Mouse (Mus musculus) A20 (cell line): Measurements from ENCODE around the gene Zscan10.
"Not testable (repeated sequence)": the region's sequence is repeated elsewhere in the genome, so short reads cannot be mapped to it uniquely, and the experiment has no call there.

Experiments used
- DNase-seq: peaks from one replicate; pipeline ENCODE4 v3.0.0-alpha.2; 2011; ENCODE audit warnings: low read depth, low spot score

The Zscan10 gene

DNA sequence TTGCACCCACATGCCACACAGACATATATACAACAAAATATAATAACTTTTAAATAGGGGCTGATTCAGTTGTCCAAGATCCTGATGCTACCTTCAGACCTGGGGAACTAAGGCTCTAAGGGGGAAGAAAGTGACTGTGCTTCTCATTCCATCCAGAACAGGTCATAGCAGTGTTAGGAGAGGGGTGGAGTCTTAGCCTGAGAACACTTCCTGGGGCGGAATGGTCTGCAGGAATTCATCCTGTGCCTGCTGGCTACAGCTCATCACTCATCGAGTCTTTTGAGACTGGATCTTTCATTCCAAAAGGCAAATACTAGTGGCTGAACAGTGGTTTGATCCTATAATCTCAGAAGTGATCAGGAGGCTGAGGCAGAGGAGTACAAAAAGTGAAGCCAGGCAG, 13.4 kb upstream of the Zscan10 start:
- DNase-seq, result no peak

GRCm38 (mm10) chr17:23592208-23592925, 8.3 kb upstream of the Zscan10 start:
- DNase-seq, result peak; percentile 94

- DNase-seq, result no peak
Observed at GRCm38 (mm10) chr17:23592926-23593300, 7.7 kb upstream of the Zscan10 start.

DNA sequence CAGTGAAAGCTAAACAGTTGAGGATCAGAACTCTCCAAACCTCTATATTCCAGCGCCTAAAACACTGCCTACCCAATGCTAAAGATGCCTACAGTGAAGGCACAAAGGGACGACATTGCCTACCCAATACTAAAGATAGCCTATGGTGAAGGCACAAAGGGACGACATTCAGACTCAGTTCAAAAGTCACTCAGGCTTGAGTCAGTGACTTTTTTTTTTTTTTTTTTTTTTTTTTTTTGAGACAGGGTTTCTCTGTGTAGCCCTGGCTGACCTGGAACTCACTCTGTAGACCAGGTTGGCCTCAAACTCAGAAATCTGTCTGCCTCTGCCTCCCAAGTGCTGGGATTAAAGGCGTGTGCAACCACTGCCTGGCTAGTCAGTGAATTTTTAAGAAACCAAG, 5.5 kb upstream of the Zscan10 start:
- not testable (repeated sequence) for DNase-seq

DNA sequence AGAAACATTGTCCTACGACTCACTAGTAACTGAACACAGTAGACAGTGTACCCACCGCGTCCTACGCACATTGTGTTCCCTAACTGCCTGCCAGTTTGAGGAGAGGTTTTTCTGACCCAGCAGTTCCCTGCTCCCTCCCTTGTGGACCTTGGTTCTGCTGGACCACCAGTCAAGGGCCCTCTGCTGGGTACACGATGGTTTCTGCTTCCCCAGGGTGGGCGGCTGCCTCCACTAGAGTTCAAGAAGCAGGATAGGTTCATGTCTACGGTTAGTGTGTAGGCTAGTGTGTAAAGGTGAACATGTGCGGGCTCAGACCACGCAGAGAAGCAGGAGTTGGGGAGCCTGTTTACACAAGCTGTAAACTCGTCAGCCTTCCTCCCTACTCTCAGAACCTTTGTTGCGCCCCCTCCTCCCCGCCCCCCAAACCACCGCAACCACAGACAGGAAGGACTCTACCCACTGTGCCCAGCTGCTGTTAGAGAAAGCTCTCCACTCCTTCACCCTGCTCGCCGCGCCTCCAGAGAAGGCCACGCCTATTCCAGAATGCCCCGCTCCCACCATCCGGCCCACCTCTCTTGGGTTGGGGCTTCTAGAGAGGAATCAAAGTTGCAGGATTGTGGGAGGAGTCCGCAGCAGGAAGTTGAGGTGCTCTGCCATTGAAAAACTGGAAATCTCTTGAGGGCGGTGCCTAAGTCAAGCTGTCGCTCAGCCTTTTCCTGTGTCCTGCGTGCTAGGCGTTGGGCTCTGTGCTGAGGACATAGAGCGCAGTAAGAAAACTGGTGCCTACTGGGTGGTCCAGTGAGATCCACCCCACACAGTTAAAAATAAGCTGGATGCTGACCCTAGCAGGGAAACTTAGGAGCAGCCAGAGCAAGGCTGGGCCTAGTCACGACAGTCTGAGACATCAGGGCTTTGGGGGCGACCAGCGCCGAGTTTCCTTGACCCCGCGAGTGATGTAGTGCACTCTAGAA, 1.8 kb upstream of the Zscan10 start, which contains the start of gene Zfp13:
Zfp13 (minus strand) TSS at position 906 of the 971 bp plus-strand sequence.
- DNase-seq, result peak; percentile 94

GRCm38 (mm10) chr17:23599605-23600063, 1.0 kb upstream of the Zscan10 start:
- DNase-seq, result peak; percentile 89

DNA sequence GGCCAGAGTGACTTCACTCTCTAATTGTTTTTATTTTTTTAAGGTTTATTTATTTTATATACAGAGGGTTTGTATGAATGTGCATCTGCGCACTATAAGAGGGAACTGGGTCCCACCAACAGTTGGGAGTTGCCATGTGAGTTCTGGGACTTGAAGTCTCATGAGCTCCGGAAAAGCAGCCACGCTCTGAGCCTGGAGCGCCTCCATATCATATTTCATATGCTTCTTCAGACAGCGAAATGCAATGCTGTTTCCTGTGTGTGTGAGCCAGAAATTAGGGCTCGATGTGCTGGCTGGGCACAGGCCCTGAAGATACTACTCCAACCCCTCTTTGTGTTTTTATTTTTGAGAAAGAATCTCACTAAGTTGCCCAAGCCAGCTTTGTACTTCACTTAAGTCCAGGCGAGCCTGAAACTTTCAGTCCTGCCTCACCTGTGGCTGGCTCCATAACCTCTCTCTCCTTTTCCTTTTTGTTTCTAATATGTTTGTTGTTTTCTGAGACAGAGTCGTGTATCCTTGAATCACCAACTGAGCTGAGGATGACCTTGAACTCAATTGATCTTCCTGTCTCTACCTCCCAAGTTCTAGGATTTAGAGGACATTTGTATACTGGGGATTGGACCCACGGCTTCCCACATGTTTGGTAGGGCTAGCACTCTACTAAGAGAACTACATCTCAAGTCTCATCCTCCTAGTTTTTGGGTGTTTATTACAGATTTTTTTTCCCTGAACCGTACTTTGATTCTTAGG, 1.4 kb downstream of the Zscan10 start:
- DNase-seq, result no peak

- DNase-seq, result no peak
Observed at GRCm38 (mm10) chr17:23603077-23603476, 2.4 kb downstream of the Zscan10 start.

GRCm38 (mm10) chr17:23603542-23603941, 2.9 kb downstream of the Zscan10 start:
- peak; percentile 70 for DNase-seq

- DNase-seq, result peak; percentile 23
Observed at GRCm38 (mm10) chr17:23604394-23604793, 3.7 kb downstream of the Zscan10 start.

- DNase-seq, result no peak
Observed at GRCm38 (mm10) chr17:23605220-23605619, 4.6 kb downstream of the Zscan10 start.

- no peak for DNase-seq
Observed at GRCm38 (mm10) chr17:23609612-23610011, 9.0 kb downstream of the Zscan10 start.

GRCm38 (mm10) chr17:23610361-23610800, 9.7 kb downstream of the Zscan10 start:
- DNase-seq, result peak; percentile 96

DNA sequence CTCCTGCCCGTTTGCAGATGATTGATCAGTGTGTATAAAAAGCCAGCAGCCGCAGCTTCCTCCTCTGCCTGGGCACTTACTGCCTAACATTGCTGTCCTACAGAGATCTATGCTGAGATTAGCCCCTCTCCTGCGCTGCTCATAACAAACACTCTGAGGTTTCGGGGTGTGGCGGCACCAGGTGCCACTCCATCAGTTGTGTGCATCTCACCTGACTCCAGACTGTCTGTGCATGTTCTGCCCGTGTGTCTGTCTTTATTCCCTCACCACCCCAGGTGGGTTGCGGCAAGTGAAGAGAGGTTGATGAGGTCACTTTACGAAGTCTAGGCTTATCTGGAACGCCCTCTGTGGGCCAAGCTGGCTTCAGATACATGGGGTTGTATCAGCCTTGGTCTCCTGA, 16.4 kb downstream of the Zscan10 start:
- peak; percentile 63 for DNase-seq

DNA sequence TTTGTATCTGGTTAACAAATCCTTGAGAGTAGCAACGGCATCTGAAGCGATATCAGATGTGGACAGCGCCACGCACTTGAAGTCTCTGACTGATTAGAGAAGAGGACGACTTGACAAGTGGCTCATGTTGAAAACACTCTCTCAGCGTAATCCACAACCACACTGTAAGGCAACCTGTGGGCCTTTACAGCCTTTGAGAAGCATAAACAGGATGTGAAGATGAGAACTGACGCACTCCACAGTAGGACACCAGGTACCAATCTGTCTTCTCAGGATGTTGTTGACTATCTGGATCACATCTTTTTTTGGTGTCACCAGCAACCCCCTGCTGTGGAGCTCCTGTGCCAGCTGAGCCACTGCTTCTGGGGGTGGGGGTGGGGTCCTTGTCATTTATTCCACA, 19.7 kb downstream of the Zscan10 start:
- DNase-seq, result no peak

DNA sequence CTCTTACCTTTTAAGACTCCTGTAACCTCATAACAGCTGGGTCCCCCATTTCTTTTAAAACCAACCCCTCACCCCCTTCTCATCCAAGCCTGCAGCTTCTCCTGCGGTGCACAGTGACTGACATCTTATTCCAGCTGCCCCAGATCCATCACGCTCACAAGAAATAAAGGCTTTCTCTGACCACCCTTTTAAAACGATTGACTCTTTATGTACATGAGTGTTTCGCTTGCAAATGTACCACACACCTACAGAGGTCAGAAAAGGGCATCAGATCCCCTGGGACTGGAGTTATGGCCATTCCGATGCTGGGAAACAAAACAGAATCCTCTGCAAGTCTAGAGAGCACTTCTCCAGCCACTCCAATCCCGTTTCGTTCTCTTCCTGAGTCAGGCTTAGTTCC, 27.2 kb downstream of the Zscan10 start:
- no peak for DNase-seq

DNA sequence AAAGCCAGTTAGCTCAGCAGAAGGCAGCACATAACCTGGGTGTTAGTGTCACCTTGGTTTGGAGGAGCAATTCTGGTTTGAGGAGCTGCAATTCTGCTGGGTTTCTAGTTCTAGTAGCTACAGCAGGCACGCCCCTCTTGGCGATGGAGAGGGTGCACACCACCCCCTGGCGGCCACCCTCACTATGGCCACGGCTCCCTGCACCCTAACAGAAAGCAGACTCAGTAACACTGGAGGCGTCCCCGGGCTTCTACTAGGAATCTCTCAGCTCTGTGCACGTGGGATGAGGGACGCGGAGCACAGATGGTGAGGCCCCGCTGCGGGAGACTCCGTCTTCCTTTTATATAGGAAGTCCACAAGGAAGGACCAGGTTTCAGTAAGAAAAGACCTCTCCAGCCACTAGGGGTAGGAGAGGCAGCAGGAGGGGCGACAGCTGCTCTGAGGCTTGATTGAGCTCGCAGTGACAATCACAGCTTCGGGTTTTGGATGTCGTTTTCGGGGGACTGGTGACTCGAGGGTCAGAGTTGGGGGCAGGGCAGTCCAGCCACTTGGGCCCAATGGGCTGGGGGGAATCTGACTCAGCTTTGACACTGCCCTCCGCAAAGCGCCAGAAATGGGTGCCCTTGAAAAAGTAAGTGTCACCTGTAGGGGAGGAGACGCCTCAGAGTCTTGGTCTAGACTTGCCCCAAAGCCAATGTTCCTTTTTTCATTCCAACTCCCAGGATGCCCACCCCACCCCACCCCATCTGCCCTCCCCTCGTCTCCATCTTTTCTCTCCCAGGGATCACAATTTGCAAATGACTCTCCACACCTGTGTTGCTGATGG, 29.8 kb downstream of the Zscan10 start:
- peak; percentile 81 for DNase-seq

- DNase-seq, result no peak
Observed at GRCm38 (mm10) chr17:23631241-23631640, 30.6 kb downstream of the Zscan10 start.

DNA sequence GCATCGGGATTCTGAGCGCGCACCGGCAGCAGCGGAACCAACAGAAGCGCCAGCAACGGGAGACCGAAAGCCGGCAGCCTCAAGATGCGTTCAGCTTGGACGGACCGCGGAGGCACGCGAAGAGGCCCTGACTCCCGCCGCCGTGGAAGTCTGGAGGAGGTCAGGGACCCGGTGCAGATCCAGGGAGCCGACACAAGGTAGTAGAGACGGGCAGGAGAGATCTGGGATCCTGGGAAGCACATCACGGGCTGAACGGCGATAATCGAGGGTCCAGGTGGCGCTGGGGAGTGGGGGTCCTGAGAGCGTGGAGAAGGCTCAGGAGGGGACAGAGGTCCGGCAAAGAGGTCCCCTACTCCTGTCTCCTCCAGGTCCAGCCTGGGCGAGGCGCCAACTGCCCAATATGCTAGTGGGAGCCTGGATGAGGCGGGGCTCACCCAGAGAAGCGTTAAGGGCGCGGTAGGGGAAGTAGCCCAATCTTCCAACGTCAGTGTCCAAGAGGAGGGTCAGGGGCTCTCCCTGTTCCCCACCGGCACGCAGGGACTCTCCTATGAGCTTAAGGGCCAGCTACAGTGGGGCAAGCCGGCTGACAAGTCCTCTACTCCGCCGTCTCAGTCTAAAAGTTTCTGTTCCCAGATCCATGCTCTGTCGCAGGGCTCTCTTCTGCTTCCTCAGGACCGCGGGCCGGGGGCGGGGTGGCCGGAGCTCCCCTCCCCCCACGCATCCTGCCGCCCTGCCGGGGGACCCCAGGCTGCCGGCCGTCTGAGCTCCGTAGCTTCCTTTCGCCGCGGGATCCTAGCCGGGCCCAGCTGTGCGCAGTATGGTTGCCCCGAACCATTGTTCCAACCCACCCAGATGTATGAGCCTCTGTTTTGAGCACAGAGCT, 44.2 kb downstream of the Zscan10 start, which contains the start of gene Mmp25:
Mmp25 (minus strand) TSS at position 665 of the 883 bp plus-strand sequence.
- DNase-seq, result no peak

DNA sequence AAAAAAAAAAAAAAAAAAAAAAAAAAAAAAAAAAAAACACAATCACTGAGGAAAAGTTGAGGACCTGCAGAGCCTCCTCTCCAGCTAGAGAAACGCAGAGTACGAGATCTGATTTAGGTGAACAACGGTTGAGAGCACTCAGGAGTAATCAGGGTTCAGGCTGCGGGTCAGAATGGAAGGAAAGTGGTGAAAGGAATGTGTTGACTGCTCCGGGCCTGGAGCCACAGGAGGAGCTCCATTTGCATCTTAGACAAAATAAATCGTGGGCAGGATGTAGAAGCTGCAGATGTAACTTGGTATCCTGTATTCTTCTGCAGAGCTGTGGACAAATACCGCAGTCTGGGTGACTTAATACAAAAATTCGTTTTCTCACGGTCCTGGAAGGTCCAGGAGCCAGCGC, 45.2 kb downstream of the Zscan10 start:
- no peak for DNase-seq
